Mouse (Mus musculus) heart, embryonic 11.5 days (tissue): Measurements from ENCODE around the gene Gm21188. TPM values are rescaled to one million over a fixed set of nuclear protein-coding genes. Genes with fewer than 3 reads are reported as not detected.
"Not testable (repeated sequence)": the region's sequence is repeated elsewhere in the genome, so short reads cannot be mapped to it uniquely, and the experiment has no call there.

ENCODE experiments used
- ATAC-seq: fragments of 200-750 bp; cut with Nextera tagmentation; replicated peaks from 2 replicates; pipeline ENCODE4 v1.8.0; 2017; ENCODE audit warnings: moderate library complexity; ENCODE audit not compliant: insufficient number of reproducible peaks, low FRiP score, low TSS enrichment
- H3K27ac ChIP-seq: fragments of 300-500 bp; sonication (generic); 2 replicates; pipeline ENCODE4 v1.5.1; 2014; ENCODE audit warnings: mild to moderate bottlenecking, low read depth, low read length
- H3K27me3 ChIP-seq: fragments of 300-500 bp; sonication (generic); 2 replicates; pipeline ENCODE4 v1.6.1; 2014; ENCODE audit warnings: mild to moderate bottlenecking, low read length, mixed read lengths; ENCODE audit not compliant: control insufficient read depth, insufficient read depth
- H3K36me3 ChIP-seq: fragments of 300-500 bp; sonication (generic); 2 replicates; pipeline ENCODE4 v1.6.1; 2014; ENCODE audit warnings: mild to moderate bottlenecking, low read length, moderate library complexity, mixed read lengths; ENCODE audit not compliant: control insufficient read depth, insufficient read depth
- H3K4me1 ChIP-seq: fragments of 300-500 bp; sonication (generic); 2 replicates; pipeline ENCODE4 v1.6.1; 2014; ENCODE audit warnings: low read length; ENCODE audit not compliant: control insufficient read depth, insufficient read depth
- H3K4me2 ChIP-seq: fragments of 300-500 bp; sonication (generic); 2 replicates; pipeline ENCODE4 v1.6.1; 2014; ENCODE audit warnings: mild to moderate bottlenecking, moderate library complexity
- H3K4me3 ChIP-seq: fragments of 300-500 bp; sonication (generic); 2 replicates; pipeline ENCODE4 v1.5.1; 2014; ENCODE audit warnings: low read depth, low read length
- H3K9ac ChIP-seq: fragments of 300-500 bp; sonication (generic); 2 replicates; pipeline ENCODE4 v1.6.1; 2014; ENCODE audit warnings: mild to moderate bottlenecking, low read depth, low read length, moderate library complexity
- H3K9me3 ChIP-seq: fragments of 300-500 bp; sonication (generic); replicated peaks from 2 replicates; pipeline ENCODE4 v1.6.1; 2016; ENCODE audit warnings: low read length; ENCODE audit not compliant: control insufficient read depth
- WGBS: fragments of 180-500 bp; shearing (Covaris S2); extraction: QIAGEN DNeasy Blood & Tissue Kit; methylation state at CpG from one replicate; pipeline ENCODE4 v1.1.7; 2014; ENCODE audit not compliant: insufficient replicate concordance; 5-methylcytosine and 5-hydroxymethylcytosine counted together
- polyA plus RNA-seq: library from polyadenylated mRNA; unstranded; fragments of >200 nt; fragmentation: Nextera tagmentation; extraction: Ambion mirVana; gene quantifications from 2 replicates; pipeline ENCODE4 v1.2.1, GENCODE M21; 2014

The Gm21188 gene
- polyA plus RNA-seq, 1 experiment from 2014 or later: not detected

DNA sequence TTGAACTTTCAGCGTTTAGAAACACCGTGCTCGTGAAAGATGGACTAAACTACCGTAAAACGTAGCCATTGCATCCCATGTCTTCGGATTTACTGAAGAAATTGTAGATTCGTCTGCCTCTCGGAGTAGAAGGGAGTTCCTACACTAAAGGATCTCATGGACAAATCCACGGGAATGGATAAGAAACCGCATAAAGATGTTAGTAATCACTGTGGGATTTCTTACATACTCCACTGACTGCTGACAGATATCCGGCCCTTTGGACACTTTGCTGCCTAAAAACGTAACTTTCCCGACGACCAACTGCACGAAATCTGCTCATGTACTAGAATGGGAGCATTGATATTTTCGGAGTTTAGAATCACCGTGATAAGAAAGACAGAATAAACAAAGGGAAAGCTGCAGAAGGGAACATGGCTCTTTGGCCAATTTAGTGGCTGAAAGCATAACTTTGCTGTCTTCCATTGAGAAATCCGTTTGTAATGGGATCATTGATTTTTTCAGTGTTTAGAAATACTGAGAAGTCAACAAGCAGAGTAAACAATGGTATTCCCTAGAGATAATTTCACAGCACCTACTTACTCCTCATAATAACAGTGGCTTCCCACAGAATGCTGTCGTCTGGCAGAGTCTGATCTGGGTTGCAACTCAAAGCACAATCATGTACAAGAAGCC lies 18.3 kb downstream of the Gm21188 start:
- not testable (repeated sequence) for H3K4me1 ChIP-seq, H3K4me2 ChIP-seq, H3K9me3 ChIP-seq, H3K4me3 ChIP-seq, ATAC-seq, H3K27ac ChIP-seq, H3K9ac ChIP-seq, H3K36me3 ChIP-seq
- 2% methylated on average over 16 of the region's 19 CpGs for WGBS
- peaks cover 16% of the 10 kb centered on the region for H3K27me3 ChIP-seq

GRCm38 (mm10) chr13:120031676-120032075 lies 20.3 kb downstream of the Gm21188 start:
- not testable (repeated sequence) for H3K4me1 ChIP-seq, H3K4me3 ChIP-seq, H3K27ac ChIP-seq, ATAC-seq, H3K36me3 ChIP-seq, H3K9me3 ChIP-seq, H3K4me2 ChIP-seq, H3K27me3 ChIP-seq, H3K9ac ChIP-seq
- under 1% methylated on average over 8 of the region's 16 CpGs for WGBS

GRCm38 (mm10) chr13:120027368-120027767 lies 24.6 kb downstream of the Gm21188 start:
- H3K36me3 ChIP-seq, H3K27me3 ChIP-seq, ATAC-seq, H3K9me3 ChIP-seq, H3K4me3 ChIP-seq, H3K4me1 ChIP-seq, H3K27ac ChIP-seq, H3K4me2 ChIP-seq, H3K9ac ChIP-seq: not testable (repeated sequence)
- under 1% methylated on average over 11 of the region's 11 CpGs for WGBS

DNA sequence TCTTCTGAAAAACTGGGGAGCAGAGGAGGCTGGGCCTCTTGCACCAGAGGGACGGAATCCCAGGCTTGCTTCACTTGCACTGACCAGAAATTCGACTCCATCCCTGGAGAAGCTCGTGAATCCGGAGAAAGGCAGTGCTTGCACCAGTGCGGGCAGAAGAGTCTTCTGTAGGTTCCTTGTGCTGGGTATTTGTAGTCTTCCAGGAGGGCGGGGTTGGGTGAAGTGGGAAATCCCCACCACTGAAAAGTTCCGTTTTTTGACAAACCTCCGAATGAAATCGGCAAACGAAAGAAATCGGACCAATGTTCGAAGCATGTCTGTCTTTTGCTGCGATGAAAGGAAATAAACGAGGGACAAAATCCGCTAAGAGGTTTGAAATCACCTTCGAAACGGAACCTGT lies 25.1 kb downstream of the Gm21188 start, which contains the start of gene Gm36079:
TSS of gene Gm36079 (minus strand) at position 101 of the 400 bp plus-strand sequence.
- not testable (repeated sequence) for H3K9ac ChIP-seq, H3K27me3 ChIP-seq, H3K9me3 ChIP-seq, H3K36me3 ChIP-seq, H3K4me2 ChIP-seq, ATAC-seq, H3K4me1 ChIP-seq, H3K4me3 ChIP-seq, H3K27ac ChIP-seq
- 0% methylated on average over 3 of the region's 17 CpGs for WGBS

DNA sequence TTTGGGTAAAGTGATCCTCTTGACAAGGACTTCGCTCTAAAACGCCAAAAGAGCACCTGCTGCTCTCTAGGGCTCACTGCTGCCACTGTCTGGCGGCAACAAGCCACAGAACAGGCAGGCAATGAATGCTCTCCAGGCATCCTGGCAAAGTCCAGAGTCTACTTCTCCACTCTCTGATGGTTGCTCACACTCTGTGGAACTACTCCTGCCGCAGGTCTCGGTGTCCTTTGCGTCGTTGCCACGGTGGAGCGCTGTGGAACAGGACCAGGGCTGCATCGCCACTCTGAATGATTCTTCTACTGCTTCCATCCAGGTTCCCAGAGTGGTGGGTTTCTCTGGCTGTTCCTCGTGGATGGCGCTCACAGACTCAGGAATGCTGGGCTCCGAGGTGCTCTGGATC lies 25.6 kb downstream of the Gm21188 start:
- H3K9ac ChIP-seq, H3K36me3 ChIP-seq, H3K4me1 ChIP-seq, ATAC-seq, H3K27ac ChIP-seq, H3K4me2 ChIP-seq, H3K9me3 ChIP-seq, H3K27me3 ChIP-seq, H3K4me3 ChIP-seq: not testable (repeated sequence)
- WGBS: 0% methylated on average over 2 of the region's 13 CpGs

DNA sequence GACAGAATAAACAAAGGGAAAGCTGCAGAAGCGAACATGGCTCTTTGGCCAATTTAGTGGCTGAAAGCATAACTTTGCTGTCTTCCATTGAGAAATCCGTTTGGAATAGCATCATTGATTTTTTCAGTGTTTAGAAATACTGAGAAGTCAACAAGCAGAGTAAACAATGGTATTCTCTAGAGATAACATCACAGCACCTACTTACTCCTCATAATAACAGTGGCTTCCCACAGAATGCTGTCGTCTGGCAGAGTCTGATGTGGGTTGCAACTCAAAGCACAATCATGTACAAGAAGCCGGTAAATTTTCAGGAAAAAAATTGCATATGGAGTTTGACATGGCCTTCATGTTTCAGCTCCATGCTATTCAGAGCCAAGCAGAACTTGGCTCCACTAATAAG lies 26.4 kb downstream of the Gm21188 start:
- H3K9ac ChIP-seq, ATAC-seq, H3K4me1 ChIP-seq, H3K27ac ChIP-seq, H3K4me2 ChIP-seq, H3K9me3 ChIP-seq, H3K4me3 ChIP-seq, H3K27me3 ChIP-seq, H3K36me3 ChIP-seq: not testable (repeated sequence)
- WGBS: 11% methylated on average over 4 of the region's 4 CpGs

DNA sequence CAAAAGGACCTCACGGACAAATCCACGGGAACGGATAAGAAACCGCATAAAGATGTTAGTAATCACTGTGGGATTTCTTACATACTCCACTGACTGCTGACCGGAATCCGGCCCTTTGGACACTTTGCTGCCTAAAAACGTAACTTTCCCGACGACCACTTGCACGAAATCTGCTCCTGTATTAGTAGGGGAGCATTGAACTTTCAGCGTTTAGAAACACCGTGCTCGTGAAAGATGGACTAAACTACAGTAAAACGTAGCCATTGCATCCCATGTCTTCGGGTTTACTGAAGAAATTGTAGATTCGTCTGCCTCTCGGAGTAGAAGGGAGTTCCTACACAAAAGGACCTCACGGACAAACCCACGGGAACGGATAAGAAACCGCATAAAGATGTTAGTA lies 27.0 kb downstream of the Gm21188 start:
- WGBS: 6% methylated on average over 20 of the region's 21 CpGs

DNA sequence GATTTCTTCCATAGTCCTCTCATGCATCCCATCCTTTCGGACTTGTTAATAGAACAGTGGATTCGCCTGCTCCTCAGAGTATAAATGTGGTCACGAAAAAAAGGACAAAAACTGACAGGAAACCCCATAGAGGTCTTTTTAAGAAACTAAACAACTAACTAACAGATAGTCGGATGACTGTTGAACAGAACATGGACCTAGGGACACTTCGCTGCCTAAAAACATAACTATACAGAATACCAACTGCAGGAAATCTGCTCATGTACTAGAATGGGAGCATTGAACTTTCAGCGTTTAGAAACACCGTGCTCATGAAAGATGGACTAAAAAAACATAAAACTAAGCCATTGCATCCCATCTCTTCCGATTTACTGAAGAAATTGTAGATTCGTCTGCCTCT lies 27.4 kb downstream of the Gm21188 start:
- not testable (repeated sequence) for H3K27me3 ChIP-seq, H3K4me2 ChIP-seq, H3K4me1 ChIP-seq, H3K36me3 ChIP-seq, ATAC-seq, H3K9ac ChIP-seq, H3K4me3 ChIP-seq, H3K27ac ChIP-seq, H3K9me3 ChIP-seq
- 13% methylated on average over 9 of the region's 9 CpGs for WGBS

More for the DNA sequence above, 27.0 kb downstream of the Gm21188 start:
- ATAC-seq, H3K4me2 ChIP-seq, H3K9me3 ChIP-seq, H3K9ac ChIP-seq, H3K36me3 ChIP-seq, H3K4me1 ChIP-seq, H3K4me3 ChIP-seq, H3K27me3 ChIP-seq, H3K27ac ChIP-seq: not testable (repeated sequence)

DNA sequence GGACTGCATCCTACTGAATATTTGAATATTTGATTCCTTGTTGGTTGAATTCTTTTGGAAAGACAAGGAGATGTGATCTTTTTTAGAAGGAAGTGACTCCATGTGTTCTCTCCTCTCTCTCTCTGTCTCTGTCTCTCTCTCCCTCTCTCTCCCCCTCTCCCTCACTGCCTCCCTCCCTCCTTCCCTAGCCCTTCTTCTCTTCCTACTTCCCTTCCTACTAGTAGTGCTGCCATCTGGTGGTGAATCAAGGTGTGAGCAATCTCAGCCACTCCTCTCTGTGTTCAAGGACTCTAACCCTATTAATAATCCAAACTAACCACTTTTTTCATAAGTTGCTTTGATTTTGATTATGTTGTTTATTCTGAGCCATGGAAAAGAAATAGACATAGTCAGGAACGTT lies 30.5 kb downstream of the Gm21188 start:
- not testable (repeated sequence) for ATAC-seq, H3K4me1 ChIP-seq, H3K27ac ChIP-seq, H3K27me3 ChIP-seq, H3K9ac ChIP-seq, H3K36me3 ChIP-seq, H3K9me3 ChIP-seq, H3K4me3 ChIP-seq, H3K4me2 ChIP-seq
- WGBS: no CpG with 5 or more reads among the region's 1 CpGs
